Mouse (Mus musculus): ENCODE results near the gene Mtg1.
A peak's percentile ranks its signal among the peaks of the same experiment; 100 is the strongest.

Gene Mtg1

GRCm38 (mm10) chr7:140137135-140138020, at the start of gene Mtg1:
Gene Mtg1, plus strand, starts transcription at chr7:140137564.
- peak; percentile 98 for DNase-seq

GRCm38 (mm10) chr7:140090601-140091000, 46.8 kb upstream of the Mtg1 start:
- DNase-seq, result no peak

GRCm38 (mm10) chr7:140092924-140093528, 44.3 kb upstream of the Mtg1 start, which contains the start of gene Prap1:
Gene Prap1, plus strand, starts transcription at chr7:140093395.
- DNase-seq, result no peak

GRCm38 (mm10) chr7:140094954-140095353, 42.4 kb upstream of the Mtg1 start:
- peak; percentile 37 for DNase-seq

- peak; percentile 89 for DNase-seq
Observed at GRCm38 (mm10) chr7:140095556-140095955, 41.8 kb upstream of the Mtg1 start.

- DNase-seq, result no peak
Observed at GRCm38 (mm10) chr7:140096055-140096454, 41.3 kb upstream of the Mtg1 start.

GRCm38 (mm10) chr7:140098466-140098865, 38.9 kb upstream of the Mtg1 start:
- DNase-seq, result no peak

- no peak for DNase-seq
Observed at GRCm38 (mm10) chr7:140101498-140101897, 35.9 kb upstream of the Mtg1 start.

GRCm38 (mm10) chr7:140101993-140102860, 35.1 kb upstream of the Mtg1 start, which contains the start of gene Fuom:
Gene Fuom, minus strand, starts transcription at chr7:140102441.
- peak; percentile 93 for DNase-seq

- no peak for DNase-seq
Observed at GRCm38 (mm10) chr7:140104009-140104408, 33.4 kb upstream of the Mtg1 start.

GRCm38 (mm10) chr7:140111943-140112342, 25.4 kb upstream of the Mtg1 start:
- no peak for DNase-seq

- peak; percentile 76 for DNase-seq
Observed at GRCm38 (mm10) chr7:140115583-140116328, 21.6 kb upstream of the Mtg1 start, which contains the start of gene Paox. Gene Paox, plus strand, starts transcription at chr7:140115799.

- peak; percentile 94 for DNase-seq
Observed at GRCm38 (mm10) chr7:140116329-140117054, 20.9 kb upstream of the Mtg1 start, which contains the start of gene Echs1. Gene Echs1, minus strand, starts transcription at chr7:140116476.

GRCm38 (mm10) chr7:140120484-140120883, 16.9 kb upstream of the Mtg1 start:
- DNase-seq, result no peak

GRCm38 (mm10) chr7:140121338-140121910, 15.9 kb upstream of the Mtg1 start:
- no peak for DNase-seq

- no peak for DNase-seq
Observed at GRCm38 (mm10) chr7:140122765-140123164, 14.6 kb upstream of the Mtg1 start.

- no peak for DNase-seq
Observed at GRCm38 (mm10) chr7:140124382-140124781, 13.0 kb upstream of the Mtg1 start.

GRCm38 (mm10) chr7:140125278-140126021, 11.9 kb upstream of the Mtg1 start:
- DNase-seq, result peak; percentile 96

- DNase-seq, result no peak
Observed at GRCm38 (mm10) chr7:140126022-140126350, 11.4 kb upstream of the Mtg1 start.

GRCm38 (mm10) chr7:140126934-140127333, 10.4 kb upstream of the Mtg1 start:
- DNase-seq, result no peak

Measured in kidney, postnatal 14 days (tissue).